Mouse (Mus musculus) fibroblast of lung, adult 2 months (primary cell): ENCODE results near the gene Racgap1.
A peak's percentile ranks its signal among the peaks of the same experiment; 100 is the strongest.

ENCODE experiments used
- DNase-seq: peaks from one replicate; pipeline ENCODE4 v3.0.0-alpha.2; 2011; ENCODE audit warnings: low read depth

Racgap1 gene

DNA sequence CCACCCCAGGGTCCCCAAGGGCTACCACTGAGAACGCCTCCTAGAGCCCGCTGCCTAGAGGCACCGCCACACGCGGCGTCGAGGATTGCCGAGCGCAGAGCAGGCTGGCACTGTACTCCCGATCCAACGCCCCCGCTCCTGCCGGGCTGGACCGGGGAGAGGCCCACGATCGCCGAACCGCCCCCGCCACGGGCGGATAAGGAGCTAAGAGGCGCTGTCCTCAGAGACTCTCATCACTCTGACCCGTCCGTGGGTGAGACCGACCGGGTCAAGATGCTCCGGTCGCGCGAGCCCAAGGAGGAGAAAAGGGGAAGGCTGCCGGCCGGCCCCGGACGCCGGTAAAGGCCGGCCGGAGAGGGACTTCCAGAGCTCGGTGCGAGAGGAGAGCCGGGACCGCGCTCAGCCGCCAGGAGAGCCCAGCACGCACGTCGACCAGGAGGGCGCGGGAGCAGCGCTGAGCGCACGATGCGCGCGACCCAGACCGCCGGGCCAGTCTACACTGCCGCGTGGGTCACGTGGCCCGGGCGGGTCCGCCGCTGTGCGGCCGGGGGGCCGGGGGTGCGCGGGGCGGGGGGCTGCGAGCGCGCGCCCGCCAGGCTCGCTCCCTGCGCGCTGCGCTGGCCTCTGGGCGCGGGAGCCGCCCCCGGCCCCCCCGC is 60.9 kb downstream of the Racgap1 start, which contains the start of gene Aqp5:
Gene Aqp5, plus strand, starts transcription at position 354 of the 656 bp plus-strand sequence.
- DNase-seq = no peak

DNA sequence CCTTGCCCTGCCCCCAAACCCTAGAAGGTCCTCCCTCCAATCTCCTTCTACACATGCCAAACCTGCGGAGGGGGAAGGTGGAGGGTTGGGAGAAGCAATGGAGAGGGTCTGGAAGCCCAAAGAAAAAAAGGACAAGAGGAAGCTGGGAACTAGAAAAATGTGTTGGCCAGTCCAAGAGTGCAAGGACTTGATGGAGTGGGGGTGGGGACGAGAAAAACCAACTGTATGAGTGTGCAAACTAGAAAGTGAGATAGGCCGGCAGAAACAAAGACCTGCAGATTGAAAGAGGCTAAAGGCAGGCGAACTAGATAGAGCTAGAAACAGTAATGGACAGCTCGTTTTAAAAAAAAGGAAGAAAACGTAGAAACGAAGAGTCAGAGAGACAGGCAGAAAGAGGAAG is 61.8 kb downstream of the Racgap1 start:
- DNase-seq = no peak

DNA sequence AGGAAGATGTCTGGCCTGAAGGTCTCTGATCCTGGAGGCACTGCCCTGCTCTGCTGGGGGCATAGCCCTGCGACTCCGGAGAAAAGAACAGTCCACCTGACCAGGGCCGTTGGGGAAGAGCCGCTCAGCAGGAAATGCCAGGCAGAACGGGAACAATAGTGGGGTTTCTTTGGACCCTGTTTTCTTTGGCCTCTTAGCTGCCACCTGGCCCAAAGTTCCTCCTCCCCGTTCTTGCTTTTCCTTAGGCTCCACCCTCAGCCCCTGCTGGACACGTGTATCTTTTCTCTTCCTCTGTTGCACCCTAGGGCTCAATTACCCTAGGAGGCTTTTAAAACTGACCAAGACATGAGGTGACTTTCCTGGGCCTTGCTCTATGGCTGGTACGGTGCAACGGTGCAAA is 62.2 kb downstream of the Racgap1 start:
- DNase-seq = no peak

DNA sequence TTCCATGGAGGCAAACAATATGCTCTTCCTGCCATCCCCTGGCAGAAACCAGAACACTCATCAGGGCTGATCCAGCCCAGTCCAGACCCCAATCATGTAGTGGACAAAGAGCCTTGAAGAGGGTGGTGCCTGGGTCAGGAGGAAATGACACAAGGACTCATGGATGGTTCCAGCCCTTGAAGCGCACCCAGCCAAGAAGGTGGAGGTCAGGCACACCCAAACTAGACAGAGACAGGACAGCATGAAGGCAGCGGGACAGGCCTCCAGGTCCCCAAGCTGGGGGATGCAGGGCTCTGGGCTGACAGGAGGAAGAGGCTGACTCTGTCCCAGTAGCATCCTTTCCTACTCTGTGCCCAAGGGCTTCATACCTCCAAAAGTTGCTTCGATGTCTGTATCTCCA is 64.9 kb downstream of the Racgap1 start:
- DNase-seq = no peak

DNA sequence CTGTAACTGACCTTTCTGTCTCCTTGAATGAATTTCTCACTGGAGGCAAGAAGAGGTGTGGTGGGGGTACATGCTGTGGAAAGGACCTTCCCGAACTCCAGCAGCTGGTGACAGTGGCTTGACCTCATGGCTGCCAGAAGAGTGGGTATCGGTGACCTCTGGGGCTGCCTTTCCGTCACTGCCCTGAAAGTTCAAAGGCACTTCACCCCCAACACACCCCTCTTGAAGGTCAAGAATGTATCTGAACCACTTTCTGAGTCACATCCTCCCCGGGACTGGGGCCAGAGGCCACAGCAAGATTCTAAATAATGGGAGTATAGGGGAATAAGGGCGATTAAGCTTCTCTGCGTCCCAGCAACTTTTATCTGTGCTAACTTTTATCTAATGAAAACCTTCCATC is 65.7 kb downstream of the Racgap1 start:
- no peak for DNase-seq

DNA sequence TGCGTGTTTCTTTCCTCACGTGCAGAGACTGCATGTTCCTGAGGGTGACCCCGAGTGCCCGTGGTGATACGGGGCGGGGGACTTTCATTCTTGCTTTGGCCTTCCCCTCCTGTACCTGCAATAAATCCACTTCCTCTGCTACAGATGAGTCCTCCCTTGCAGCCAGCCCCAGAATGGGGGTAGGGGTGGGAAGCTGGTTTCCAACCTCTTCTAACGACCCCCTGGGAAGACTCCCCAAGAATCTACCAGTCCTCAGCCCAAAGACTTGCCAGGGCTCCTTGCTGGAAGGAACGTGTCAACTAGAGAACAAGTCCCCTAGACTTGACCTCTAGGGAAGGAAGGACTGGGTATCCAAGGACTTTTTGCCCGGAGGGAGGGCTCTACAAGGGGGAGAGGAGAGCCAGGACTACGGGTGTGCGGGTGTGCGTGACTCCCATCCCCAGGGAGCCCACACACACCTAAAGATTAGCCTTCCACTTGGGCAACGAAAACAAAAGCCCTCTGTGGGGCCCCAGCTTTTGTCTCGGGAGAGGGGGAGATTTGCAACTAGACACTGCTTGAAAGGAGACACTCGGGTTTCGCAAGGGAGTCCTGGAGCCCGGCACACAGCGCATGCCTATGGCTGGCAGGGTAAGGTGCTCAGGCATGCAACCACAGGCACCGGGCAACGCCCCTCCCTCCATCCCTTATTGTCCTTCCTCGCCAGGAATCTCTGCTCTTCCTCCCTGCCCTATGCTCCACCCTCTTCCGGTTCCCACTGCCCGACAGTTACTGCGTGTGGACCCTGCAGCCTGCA is 66.9 kb downstream of the Racgap1 start:
- no peak for DNase-seq

DNA sequence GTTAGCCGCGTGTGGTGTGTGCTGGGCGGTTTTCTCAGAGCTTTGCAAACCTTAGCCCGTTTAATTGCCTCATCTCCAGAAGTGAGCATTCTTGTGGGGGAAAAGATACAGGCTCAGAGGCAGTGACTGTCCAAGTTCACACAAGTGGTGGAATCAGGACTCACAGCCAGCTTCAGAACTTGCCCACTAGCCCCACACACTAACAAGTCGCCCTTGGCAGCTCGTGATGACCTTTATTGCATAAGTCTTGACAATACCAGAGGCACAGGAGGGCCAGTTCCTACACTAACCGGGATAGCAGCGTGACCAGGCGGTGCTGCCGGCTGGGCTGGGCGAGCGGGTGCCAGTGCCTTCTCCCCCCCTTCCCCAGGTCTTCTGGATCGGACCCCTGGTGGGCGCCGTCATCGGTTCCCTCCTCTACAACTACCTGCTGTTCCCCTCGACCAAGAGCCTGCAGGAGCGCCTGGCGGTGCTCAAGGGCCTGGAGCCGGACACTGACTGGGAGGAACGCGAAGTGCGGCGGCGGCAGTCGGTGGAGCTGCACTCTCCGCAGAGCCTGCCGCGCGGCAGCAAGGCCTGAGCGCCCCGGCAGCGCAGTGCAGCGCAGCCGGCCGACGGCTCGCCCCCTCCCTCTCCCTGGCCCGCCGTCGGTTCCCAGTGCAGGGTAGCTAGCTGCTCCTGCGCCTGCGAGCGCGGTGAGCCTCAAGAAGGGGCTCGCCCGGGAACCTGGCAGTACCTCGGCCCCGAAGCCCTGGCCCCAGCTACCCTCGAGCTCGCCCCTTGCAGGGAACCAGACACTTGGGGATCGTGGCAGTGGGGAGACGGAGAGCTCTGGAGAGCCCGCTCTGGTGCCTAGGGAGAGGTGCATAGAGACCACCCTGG is 67.8 kb downstream of the Racgap1 start:
- DNase-seq = peak; percentile 78

DNA sequence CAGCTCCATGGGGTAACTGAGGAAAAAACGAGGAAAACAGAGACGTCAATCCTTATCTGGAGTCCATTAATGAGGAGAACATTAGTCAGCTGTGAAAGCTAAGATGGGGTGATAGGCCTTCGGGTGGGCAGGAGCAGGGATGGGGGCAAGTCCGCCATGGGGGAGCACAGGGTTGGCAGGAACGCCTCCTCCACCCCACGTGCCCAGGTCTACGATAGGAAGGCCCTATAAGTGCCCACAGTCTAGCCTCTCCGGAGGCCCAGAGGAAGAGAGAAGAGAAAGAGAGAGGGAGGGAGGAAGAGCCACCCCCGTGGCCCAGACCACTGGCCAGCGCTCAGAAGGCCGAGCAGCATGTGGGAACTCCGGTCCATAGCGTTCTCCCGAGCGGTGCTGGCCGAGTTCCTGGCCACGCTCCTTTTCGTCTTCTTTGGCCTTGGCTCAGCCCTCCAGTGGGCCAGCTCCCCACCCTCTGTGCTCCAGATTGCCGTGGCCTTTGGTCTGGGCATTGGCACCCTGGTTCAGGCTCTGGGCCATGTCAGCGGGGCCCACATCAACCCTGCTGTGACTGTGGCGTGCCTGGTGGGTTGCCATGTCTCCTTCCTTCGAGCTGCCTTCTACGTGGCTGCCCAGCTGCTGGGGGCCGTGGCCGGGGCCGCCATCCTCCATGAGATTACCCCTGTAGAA is 72.5 kb downstream of the Racgap1 start, which contains the start of gene Aqp2:
Gene Aqp2, plus strand, starts transcription at position 254 of the 684 bp plus-strand sequence.
- no peak for DNase-seq
